Mouse (Mus musculus): ENCODE measurements around the gene Map2k3.

DNA sequence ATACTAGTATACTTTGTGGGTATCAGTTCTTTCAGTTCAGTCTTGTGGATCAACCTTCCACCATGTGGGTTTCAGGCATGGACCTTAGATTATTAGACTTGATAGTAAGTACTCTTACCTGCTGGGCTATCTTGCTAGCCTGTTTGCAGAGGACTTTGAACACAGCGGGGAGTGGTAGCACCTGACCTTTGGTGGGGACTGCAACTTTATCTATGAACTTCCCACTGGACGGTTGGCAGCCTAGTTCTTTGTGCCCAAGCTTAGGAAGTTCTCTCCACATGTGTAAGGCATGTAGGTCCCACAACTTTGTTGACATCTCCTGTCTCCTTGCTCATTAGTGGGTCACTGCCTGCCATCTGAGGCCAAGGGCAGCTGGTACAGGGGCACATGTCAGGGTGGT, 3.0 kb downstream of the Map2k3 start:
- TF ChIP-seq CTCF (IDR thresholded peaks at IDR 0.05) (no peak), POLR2A (IDR thresholded peaks at IDR 0.05; ENCODE audit: insufficient read depth, low read depth, low read length) (no peak)
